Comparison of ENCODE assay signal across 21 mouse cellular contexts in genomic region chr2:51600202-51600487, GRCm38 (mm10). TPM values are rescaled to one million over a fixed set of nuclear protein-coding genes. Genes with fewer than 3 reads are reported as not detected.
A peak's percentile ranks its signal among the peaks of the same experiment; 100 is the strongest.
DNase-seq lines count a peak whose midpoint lies in the region; ATAC-seq and TF ChIP-seq lines count a peak whose summit lies in the region.
"Had no signal": no experiment of that assay in that cellular context is flagged by ENCODE, and none has a peak within 500 bp of the region (broad histone marks: within the 10 kb centered on the region; RNA-seq: fewer than 3 reads in every experiment).

No protein-coding gene starts in this region.

- no peak for TF ChIP-seq CTCF in layer of hippocampus, adult 2 months (conservative IDR thresholded peaks at IDR 0.05)

- DNase-seq in layer of hippocampus, adult 2 months (ENCODE audit: low spot score in 2 of 2), result no peak
- no peak for DNase-seq in layer of hippocampus, adult 9-10 months (ENCODE audit: low spot score)
- DNase-seq in midbrain, embryonic 11.5 days (ENCODE audit: low spot score, missing footprints), result no peak
- no peak for DNase-seq in frontal cortex, postnatal 10 days (ENCODE audit: low spot score in 2 of 2)
- DNase-seq in thymus, adult 18-20 months, result no peak
- DNase-seq: adrenal gland, adult 2 months; cerebellum, adult 11-12 months; heart, postnatal 10 days; thymus, postnatal 25 days had no signal

- H3K9me3 ChIP-seq in hindbrain, embryonic 12.5 days (replicated peaks), result no peaks in the 10 kb centered on the region
- H3K9me3 ChIP-seq in midbrain, embryonic 11.5 days (ENCODE audit: control insufficient read depth, low read length), result no peaks in the 10 kb centered on the region
- H3K9me3 ChIP-seq in neural tube, embryonic 14.5 days (ENCODE audit: control insufficient read depth, low read length), result no peaks in the 10 kb centered on the region
- H3K9me3 ChIP-seq in intestine, embryonic 16.5 days (ENCODE audit: control insufficient read depth, low read length), result no peaks in the 10 kb centered on the region
- H3K9me3 ChIP-seq: intestine, embryonic 15.5 days; limb, embryonic 13.5 days had no signal

- H3K4me2 ChIP-seq in hindbrain, embryonic 12.5 days (replicated peaks), result peak overlapping the region; percentile 35
- no peak overlapping the region for H3K4me2 ChIP-seq in midbrain, embryonic 11.5 days
- peak overlapping the region; percentile 50 for H3K4me2 ChIP-seq in neural tube, embryonic 14.5 days (ENCODE audit: low read depth, low read length)
- H3K4me2 ChIP-seq in intestine, embryonic 16.5 days (ENCODE audit: low read depth, low read length), result no peak overlapping the region
- H3K4me2 ChIP-seq: intestine, embryonic 15.5 days had no signal

- H3K4me1 ChIP-seq in hindbrain, embryonic 12.5 days, result peaks cover 16% of the 10 kb centered on the region
- H3K4me1 ChIP-seq in midbrain, embryonic 11.5 days (ENCODE audit: control insufficient read depth, insufficient read depth, low read length), result no peaks in the 10 kb centered on the region; the same call in 1 of the 2 replicates
- peaks cover 9% of the 10 kb centered on the region; the same call in 1 of the 2 replicates for H3K4me1 ChIP-seq in neural tube, embryonic 14.5 days (ENCODE audit: control insufficient read depth, insufficient read depth, low read length)
- no peaks in the 10 kb centered on the region for H3K4me1 ChIP-seq in intestine, embryonic 16.5 days (ENCODE audit: control insufficient read depth, insufficient read depth, low read length)
- H3K4me1 ChIP-seq: intestine, embryonic 15.5 days had no signal

- H3K9ac ChIP-seq in hindbrain, embryonic 12.5 days, result no peak overlapping the region
- peak overlapping the region; percentile 11; the same call in 1 of the 2 replicates for H3K9ac ChIP-seq in midbrain, embryonic 11.5 days (ENCODE audit: low read length)
- peak overlapping the region; percentile 47; the same call in 1 of the 2 replicates for H3K9ac ChIP-seq in neural tube, embryonic 14.5 days (replicated peaks; ENCODE audit: low read depth, low read length)
- no peak overlapping the region for H3K9ac ChIP-seq in intestine, embryonic 16.5 days (ENCODE audit: low read depth, low read length)
- H3K9ac ChIP-seq: intestine, embryonic 15.5 days; limb, embryonic 13.5 days had no signal

- ATAC-seq in hindbrain, embryonic 12.5 days (ENCODE audit: low FRiP score), result peak; percentile 39; the same call in 1 of the 2 replicates
- ATAC-seq in midbrain, embryonic 11.5 days (ENCODE audit: low FRiP score), result no peak
- no peak; the same call in 1 of the 2 replicates for ATAC-seq in neural tube, embryonic 14.5 days (ENCODE audit: low read depth)
- no peak for ATAC-seq in intestine, embryonic 16.5 days
- ATAC-seq: CD4-positive, CD25-positive, alpha-beta regulatory T cell, adult 4 months; intestine, embryonic 15.5 days had no signal

- 22% methylated on average over 3 of the region's 3 CpGs for whole genome bisulfite sequencing in hindbrain, embryonic 12.5 days
- WGBS in midbrain, embryonic 11.5 days, result 63% methylated on average over 3 of the region's 3 CpGs
- WGBS in neural tube, embryonic 14.5 days, result 25% methylated on average over 3 of the region's 3 CpGs
- 39% methylated on average over 3 of the region's 3 CpGs for WGBS in intestine, embryonic 16.5 days

- H3K36me3 ChIP-seq in hindbrain, embryonic 12.5 days, result no peaks in the 10 kb centered on the region
- H3K36me3 ChIP-seq in midbrain, embryonic 11.5 days (ENCODE audit: control insufficient read depth, insufficient read depth, low read length), result no peaks in the 10 kb centered on the region
- no peaks in the 10 kb centered on the region for H3K36me3 ChIP-seq in neural tube, embryonic 14.5 days (ENCODE audit: control insufficient read depth, insufficient read depth, low read length)
- H3K36me3 ChIP-seq in intestine, embryonic 16.5 days (ENCODE audit: control insufficient read depth, insufficient read depth, low read length), result no peaks in the 10 kb centered on the region
- H3K36me3 ChIP-seq: intestine, embryonic 15.5 days; limb, embryonic 13.5 days had no signal

- no peak overlapping the region for H3K27ac ChIP-seq in layer of hippocampus, adult 2 months
- H3K27ac ChIP-seq in hindbrain, embryonic 12.5 days, result peak overlapping the region; percentile 86
- H3K27ac ChIP-seq in midbrain, embryonic 11.5 days (ENCODE audit: low read depth, low read length), result peak overlapping the region; percentile 5; the same call in 1 of the 2 replicates
- H3K27ac ChIP-seq in neural tube, embryonic 14.5 days (ENCODE audit: low read depth, low read length), result peak overlapping the region; percentile 75
- H3K27ac ChIP-seq in intestine, embryonic 16.5 days (ENCODE audit: low read length), result no peak overlapping the region
- H3K27ac ChIP-seq: intestine, embryonic 15.5 days; limb, embryonic 13.5 days; stomach, postnatal 0 days had no signal

- H3K27me3 ChIP-seq in hindbrain, embryonic 12.5 days, result no peaks in the 10 kb centered on the region
- H3K27me3 ChIP-seq in midbrain, embryonic 11.5 days (ENCODE audit: control insufficient read depth, insufficient read depth, low read length), result no peaks in the 10 kb centered on the region
- H3K27me3 ChIP-seq in neural tube, embryonic 14.5 days (ENCODE audit: control insufficient read depth, insufficient read depth, low read length), result no peaks in the 10 kb centered on the region
- no peaks in the 10 kb centered on the region for H3K27me3 ChIP-seq in intestine, embryonic 16.5 days (replicated peaks; ENCODE audit: control insufficient read depth, insufficient read depth, low read length)
- H3K27me3 ChIP-seq: intestine, embryonic 15.5 days; limb, embryonic 13.5 days had no signal

- peak overlapping the region; percentile 32 for H3K4me3 ChIP-seq in layer of hippocampus, adult 2 months
- no peak overlapping the region for H3K4me3 ChIP-seq in hindbrain, embryonic 12.5 days
- no peak overlapping the region for H3K4me3 ChIP-seq in midbrain, embryonic 11.5 days (ENCODE audit: low read depth, low read length)
- H3K4me3 ChIP-seq in neural tube, embryonic 14.5 days (ENCODE audit: low read depth, low read length), result peak overlapping the region; percentile 16; the same call in 1 of the 2 replicates
- H3K4me3 ChIP-seq in intestine, embryonic 16.5 days (ENCODE audit: low read length), result no peak overlapping the region
- H3K4me3 ChIP-seq: intestine, embryonic 15.5 days; limb, embryonic 13.5 days had no signal

RNA-seq across cellular contexts. Expression of gene Tas2r134, which starts 27.2 kb away (rescaled TPM):
- not detected for total RNA-seq in layer of hippocampus, adult 2 months (2021)
- not detected in 2 replicates for polyA plus RNA-seq in hindbrain, embryonic 12.5 days (2016; fragmentation: Nextera tagmentation; extraction: Ambion mirVana)
- not detected in 2 replicates for polyA plus RNA-seq in midbrain, embryonic 11.5 days (2014; fragmentation: Nextera tagmentation; extraction: Ambion mirVana)
- polyA plus RNA-seq in neural tube, embryonic 14.5 days (2014; fragmentation: Nextera tagmentation; extraction: Ambion mirVana), result not detected in 2 replicates
- not detected in 2 replicates for polyA plus RNA-seq in intestine, embryonic 16.5 days (2015; fragmentation: Nextera tagmentation; extraction: Ambion mirVana)
- total RNA-seq: adrenal gland, adult 2 months; heart, postnatal 10 days; left cerebral cortex, adult 8-10 months; MEL had no signal
- polyA plus RNA-seq: adrenal gland, adult 2 months; brain, embryonic 14.5 days; CD4-positive, CD25-positive, alpha-beta regulatory T cell, adult 4 months; intestine, embryonic 15.5 days; limb, embryonic 13.5 days; liver, embryonic 16.5 days; spleen, adult 2 months; stomach, postnatal 0 days had no signal

Comparison
In these comparisons a context has a peak if more than half of its experiments do, and no peak if none do; other contexts are left out.
1. H3K27ac ChIP-seq: peak in hindbrain, embryonic 12.5 days (single experiment), midbrain, embryonic 11.5 days (single experiment) and neural tube, embryonic 14.5 days (single experiment); none in layer of hippocampus, adult 2 months (single experiment) and intestine, embryonic 16.5 days (single experiment).
2. H3K4me3 ChIP-seq: peak in layer of hippocampus, adult 2 months (single experiment) and neural tube, embryonic 14.5 days (single experiment); none in hindbrain, embryonic 12.5 days (single experiment), midbrain, embryonic 11.5 days (single experiment) and intestine, embryonic 16.5 days (single experiment).
3. H3K4me2 ChIP-seq: peak in hindbrain, embryonic 12.5 days (single experiment) and neural tube, embryonic 14.5 days (single experiment); none in midbrain, embryonic 11.5 days (single experiment) and intestine, embryonic 16.5 days (single experiment).
4. H3K9ac ChIP-seq: peak in midbrain, embryonic 11.5 days (single experiment) and neural tube, embryonic 14.5 days (single experiment); none in hindbrain, embryonic 12.5 days (single experiment) and intestine, embryonic 16.5 days (single experiment).